Mouse (Mus musculus) olfactory bulb, adult 2 months (tissue): ENCODE results near the gene Reg3b. TPM values are rescaled to one million over a fixed set of nuclear protein-coding genes. Genes with fewer than 3 reads are reported as not detected.
"Not testable (repeated sequence)": the region's sequence is repeated elsewhere in the genome, so short reads cannot be mapped to it uniquely, and the experiment has no call there.

Experiments used
- H3K27ac ChIP-seq: fragments of 200-500 bp; 2 replicates; pipeline ENCODE4 v1.5.1; 2012; ENCODE audit warnings: low read depth, low read length; ENCODE audit not compliant: insufficient read depth
- H3K4me1 ChIP-seq: fragments of 200-500 bp; 2 replicates; pipeline ENCODE4 v1.6.1; 2012; ENCODE audit warnings: low read length; ENCODE audit not compliant: control insufficient read depth, insufficient read depth
- H3K4me3 ChIP-seq: fragments of 200-500 bp; 2 replicates; pipeline ENCODE4 v1.5.1; 2012; ENCODE audit warnings: mild to moderate bottlenecking, low read depth, low read length, moderate library complexity; ENCODE audit not compliant: insufficient read depth
- CTCF ChIP-seq: fragments of 200-500 bp; IDR thresholded peaks from 2 replicates; pipeline ENCODE4 v1.5.1; 2012; ENCODE audit warnings: low read depth, mild to moderate bottlenecking, low read length, moderate library complexity; ENCODE audit not compliant: insufficient read depth
- POLR2A ChIP-seq: fragments of 200-500 bp; IDR thresholded peaks from 2 replicates; pipeline ENCODE4 v1.6.1; 2012; ENCODE audit warnings: mild to moderate bottlenecking, low read depth, low read length, moderate library complexity; ENCODE audit not compliant: insufficient read depth
- WGBS: fragments of 180-500 bp; shearing (Covaris S2); methylation state at CpG from one replicate; pipeline ENCODE4 v1.1.7; 2018; 5-methylcytosine and 5-hydroxymethylcytosine counted together
- polyA plus RNA-seq: library from polyadenylated mRNA; stranded (reverse); fragments of >200 nt; gene quantifications from 2 replicates; pipeline ENCODE4 v1.2.4, GENCODE M21; 2012; ENCODE audit warnings: low replicate concordance; ENCODE audit not compliant: missing spikeins, insufficient read depth, insufficient read length

Reg3b gene
- polyA plus RNA-seq: not detected in 2 replicates

GRCm38 (mm10) chr6:78370357-78370756 is at the start of gene Reg3b:
TSS of gene Reg3b (plus strand) at chr6:78370657.
- WGBS: 98% methylated on average over 2 of the region's 2 CpGs
- Histone ChIP-seq H3K27ac (no peak within 1 kb of the TSS), H3K4me1 (no peaks in the 10 kb centered on the region), H3K4me3 (no peak within 1 kb of the TSS)
- no peak for TF ChIP-seq POLR2A
- no peak for TF ChIP-seq CTCF

DNA sequence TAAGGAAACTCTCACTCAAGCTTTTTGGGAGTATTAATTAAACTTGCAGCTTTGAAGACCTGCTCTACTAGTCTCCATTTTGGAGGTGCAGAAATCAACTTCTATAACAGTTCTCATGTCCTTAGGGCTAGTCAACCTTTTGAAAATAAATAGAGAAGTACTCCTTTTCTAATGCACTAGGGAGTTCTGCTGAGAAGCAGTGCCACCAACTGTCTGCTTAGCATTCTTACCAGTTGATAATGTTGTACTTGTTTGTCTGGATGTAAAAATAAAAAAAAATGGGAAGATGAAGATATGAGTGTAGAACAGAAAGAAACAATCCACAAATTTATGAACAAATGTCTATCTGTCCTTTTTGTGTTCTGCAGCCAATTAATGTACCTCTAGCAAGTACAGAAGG is 42.7 kb upstream of the Reg3b start:
- TF ChIP-seq CTCF (no peak), POLR2A (no peak)
- Histone ChIP-seq H3K27ac (no peak overlapping the region), H3K4me3 (no peak overlapping the region), H3K4me1 (no peaks in the 10 kb centered on the region)

DNA sequence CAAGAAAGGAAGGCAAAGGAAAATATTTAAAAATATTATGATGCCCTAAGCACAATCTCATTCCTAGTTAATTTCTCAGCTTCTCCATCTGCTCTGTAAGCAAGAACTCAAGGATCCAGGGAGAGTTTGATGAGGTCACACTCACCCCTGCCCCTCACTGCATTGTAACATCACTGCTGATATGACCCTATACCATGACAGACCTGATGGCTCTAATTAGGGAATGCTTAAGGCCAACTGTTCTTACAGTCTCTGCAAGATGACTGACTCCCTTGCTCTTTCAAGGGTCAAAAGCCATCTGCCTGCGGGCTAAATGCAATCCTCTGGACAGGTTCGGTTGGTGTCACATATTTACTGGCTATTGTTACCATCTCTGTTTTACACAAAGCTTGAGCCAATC is 41.3 kb upstream of the Reg3b start:
- no peak overlapping the region for H3K27ac ChIP-seq

DNA sequence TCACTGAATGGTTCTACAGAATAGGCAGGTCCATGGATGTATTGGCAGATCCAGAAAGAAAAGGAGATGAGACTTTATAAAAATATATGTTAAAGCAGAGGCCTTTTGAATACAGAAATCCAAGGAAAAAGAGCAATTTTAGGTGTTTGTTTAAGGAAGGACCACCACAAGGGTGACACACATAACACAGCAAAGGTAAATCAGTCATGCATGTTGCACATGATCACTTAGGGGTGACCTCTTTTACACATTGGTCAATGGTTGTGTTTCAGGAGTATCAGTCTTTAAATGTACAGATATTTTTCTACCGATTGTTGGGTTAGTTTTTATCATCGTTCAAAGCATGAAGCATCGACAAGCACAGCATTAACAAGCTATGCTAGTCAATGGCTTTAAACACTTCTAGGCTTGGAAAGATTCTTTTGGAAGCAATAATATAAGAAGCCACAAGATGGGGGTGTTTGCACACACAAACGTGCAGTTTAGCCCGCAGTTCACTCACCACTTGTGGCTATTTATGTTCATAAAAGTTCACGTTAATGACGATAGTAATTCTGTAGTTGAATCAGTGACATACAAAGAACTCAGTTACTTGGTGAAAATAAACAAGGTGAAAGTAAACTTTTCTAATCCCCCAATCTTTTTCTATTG is 38.4 kb upstream of the Reg3b start:
- TF ChIP-seq CTCF (no peak), POLR2A (no peak)
- H3K27ac ChIP-seq: no peak overlapping the region
- no peak overlapping the region for H3K4me3 ChIP-seq
- 19% methylated on average over 7 of the region's 7 CpGs for WGBS
- no peaks in the 10 kb centered on the region for H3K4me1 ChIP-seq

More for the DNA sequence above, 41.3 kb upstream of the Reg3b start:
- no peaks in the 10 kb centered on the region for H3K4me1 ChIP-seq
- WGBS: 90% methylated on average over 2 of the region's 2 CpGs
- H3K4me3 ChIP-seq: no peak overlapping the region
- TF ChIP-seq CTCF (no peak), POLR2A (no peak)

- TF ChIP-seq CTCF (no peak), POLR2A (no peak)
- H3K27ac ChIP-seq: no peak overlapping the region
- H3K4me3 ChIP-seq: no peak overlapping the region
These were observed 30.2 kb upstream of the Reg3b start for GRCm38 (mm10) chr6:78340296-78340695.

GRCm38 (mm10) chr6:78341689-78342088 is 28.8 kb upstream of the Reg3b start:
- TF ChIP-seq CTCF (no peak), POLR2A (no peak)
- H3K4me1 ChIP-seq: no peaks in the 10 kb centered on the region
- no peak overlapping the region for H3K27ac ChIP-seq
- no peak overlapping the region for H3K4me3 ChIP-seq
- 92% methylated on average over 2 of the region's 2 CpGs for WGBS

More at GRCm38 (mm10) chr6:78340296-78340695, 30.2 kb upstream of the Reg3b start:
- no peaks in the 10 kb centered on the region for H3K4me1 ChIP-seq

GRCm38 (mm10) chr6:78361971-78362563 is 8.4 kb upstream of the Reg3b start:
- Histone ChIP-seq H3K27ac (no peak overlapping the region), H3K4me1 (no peaks in the 10 kb centered on the region), H3K4me3 (no peak overlapping the region)
- WGBS: 76% methylated on average over 2 of the region's 2 CpGs
- no peak for TF ChIP-seq CTCF
- TF ChIP-seq POLR2A: no peak

DNA sequence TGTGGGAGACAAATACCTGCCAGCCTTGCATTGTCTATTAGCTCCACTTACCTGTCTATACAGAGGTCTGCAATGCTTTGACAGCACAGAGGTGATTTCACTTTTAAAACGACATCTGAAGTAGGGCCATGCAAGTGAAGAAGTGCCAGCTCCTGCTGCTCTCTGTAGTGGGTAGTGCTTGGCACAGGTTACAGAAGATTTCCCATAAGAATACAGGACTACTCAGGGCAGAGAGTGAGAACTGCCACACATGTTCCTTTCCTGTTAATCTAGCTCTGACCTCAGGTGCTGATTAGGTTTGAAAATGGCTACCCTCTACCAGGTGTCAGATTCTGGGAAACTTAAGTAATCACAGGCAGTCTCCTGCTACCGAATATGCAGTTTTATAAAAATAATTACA is 8.3 kb downstream of the Reg3b start, which contains the start of gene Reg3d:
Gene Reg3d, minus strand, starts transcription at position 101 of the 400 bp plus-strand sequence.
- no peak within 1 kb of the TSS for H3K27ac ChIP-seq
- no peak within 1 kb of the TSS for H3K4me3 ChIP-seq
- no peak for TF ChIP-seq CTCF
- TF ChIP-seq POLR2A: no peak
- 81% methylated on average over 2 of the region's 2 CpGs for WGBS
- no peaks in the 10 kb centered on the region for H3K4me1 ChIP-seq

- no peak within 1 kb of the TSS for H3K4me3 ChIP-seq
- no peak within 1 kb of the TSS for H3K27ac ChIP-seq
- no peaks in the 10 kb centered on the region for H3K4me1 ChIP-seq
- TF ChIP-seq CTCF: no peak
- no peak for TF ChIP-seq POLR2A
These were observed 10.0 kb downstream of the Reg3b start, which contains the start of gene Reg3a for GRCm38 (mm10) chr6:78380409-78380808. TSS of gene Reg3a (plus strand) at chr6:78380709.

DNA sequence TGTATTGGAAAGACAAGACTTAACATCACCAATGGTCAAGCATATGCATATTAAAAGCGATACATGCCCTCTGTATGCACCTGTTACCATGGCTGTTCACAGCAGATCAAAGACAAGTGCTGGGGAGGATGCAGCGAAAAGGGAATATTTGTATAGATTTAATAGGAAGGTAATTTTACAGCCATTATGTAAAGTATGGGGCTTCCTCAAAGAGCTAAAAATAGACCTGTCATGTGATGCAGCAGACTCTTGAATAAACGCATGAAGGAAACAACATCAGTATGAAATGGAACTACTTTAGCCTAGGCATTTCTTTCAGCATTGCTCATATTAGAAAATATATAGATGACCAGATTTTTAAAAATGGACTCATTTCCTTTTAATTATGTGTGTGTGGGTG is 15.2 kb downstream of the Reg3b start:
- H3K4me1 ChIP-seq: no peaks in the 10 kb centered on the region
- H3K27ac ChIP-seq: no peak overlapping the region
- H3K4me3 ChIP-seq: no peak overlapping the region
- no peak for TF ChIP-seq CTCF
- no peak for TF ChIP-seq POLR2A
- 76% methylated on average over 3 of the region's 3 CpGs for WGBS

- WGBS: 98% methylated on average over 5 of the region's 17 CpGs
- not testable (repeated sequence) for H3K4me1 ChIP-seq, H3K27ac ChIP-seq, H3K4me3 ChIP-seq
These were observed 24.9 kb downstream of the Reg3b start, which contains the start of gene Reg2 for GRCm38 (mm10) chr6:78395323-78395722. TSS of gene Reg2 (plus strand) at chr6:78395623.

DNA sequence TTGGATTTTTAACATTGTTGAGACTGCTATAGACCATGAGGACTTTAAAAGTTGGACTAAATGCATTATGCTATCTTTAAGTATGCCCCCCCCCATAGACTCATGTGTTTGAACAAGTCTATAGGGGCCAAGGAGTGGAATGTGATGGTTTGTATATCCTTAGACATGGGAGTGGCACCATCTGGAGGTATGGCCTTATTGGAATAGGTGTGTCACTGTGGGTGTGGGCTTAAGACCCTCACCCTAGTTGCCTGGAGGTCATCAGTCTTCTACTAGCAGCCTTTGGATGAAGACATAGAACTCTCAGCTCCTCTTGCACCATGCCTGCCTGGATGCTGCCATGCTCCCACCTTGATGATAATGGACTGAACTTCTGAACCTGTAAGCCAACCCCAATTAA is 52.0 kb downstream of the Reg3b start, which contains the start of gene Reg1:
Gene Reg1, plus strand, starts transcription at position 301 of the 400 bp plus-strand sequence.
- H3K4me3 ChIP-seq, H3K27ac ChIP-seq, H3K4me1 ChIP-seq: not testable (repeated sequence)
